Mouse (Mus musculus) brain, adult 2 months (tissue): ENCODE measurements at regions not wholly inside any gene's neighbourhood (a gene's known extent, or its start where the extent isn't known, plus 50 kb on each side); places are given as distances from the start of the nearest gene placed in this dataset.

Experiments used
- DNase-seq: peaks from one replicate; pipeline ENCODE4 v3.0.0; 2011; ENCODE audit warnings: low read depth, low spot score

- DNase-seq, result peak; percentile 12
Measured at GRCm38 (mm10) chr14:106608341-106608927, 502.4 kb downstream of the Trim52 start.
